Mouse (Mus musculus): ENCODE results near the gene Ccdc7a. TPM values are rescaled to one million over a fixed set of nuclear protein-coding genes. Genes with fewer than 3 reads are reported as not detected.

Gene Ccdc7a
- polyA plus RNA-seq, 1 experiment, result 0.02 TPM

DNA sequence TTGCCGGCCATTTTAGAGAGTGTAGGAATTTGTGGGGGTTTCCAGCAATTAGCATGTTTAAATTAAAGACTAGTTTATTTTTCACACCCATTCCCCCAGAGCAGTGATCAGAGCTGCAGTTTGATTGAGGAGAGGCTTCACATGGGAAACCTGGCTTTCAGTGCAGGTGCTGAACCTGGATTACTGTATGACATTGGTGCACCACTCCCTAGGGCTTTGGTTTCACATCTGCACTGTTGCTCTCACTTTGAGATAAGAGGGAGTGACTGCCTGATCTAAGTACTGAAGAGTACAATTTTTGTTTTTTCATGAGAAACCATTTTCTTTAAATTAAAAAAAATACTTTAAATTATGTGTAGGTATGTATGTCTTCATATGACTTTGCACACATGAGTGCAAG, 375.3 kb downstream of the Ccdc7a start:
- Histone ChIP-seq H3K4me1 (peaks cover 60% of the 10 kb centered on the region), H3K9me3 (no peaks in the 10 kb centered on the region), H3K36me3 (replicated peaks; ENCODE audit: low read length) (peaks cover 4% of the 10 kb centered on the region), H3K4me3 (replicated peaks) (peak overlapping the region; percentile 69), H3K27me3 (replicated peaks) (no peaks in the 10 kb centered on the region)
- TF ChIP-seq FLI1 (IDR thresholded peaks at IDR 0.05; ENCODE audit: low read length) (no peak), GATA1 (IDR thresholded peaks at IDR 0.05; ENCODE audit: borderline replicate concordance, low read length) (no peak)

DNA sequence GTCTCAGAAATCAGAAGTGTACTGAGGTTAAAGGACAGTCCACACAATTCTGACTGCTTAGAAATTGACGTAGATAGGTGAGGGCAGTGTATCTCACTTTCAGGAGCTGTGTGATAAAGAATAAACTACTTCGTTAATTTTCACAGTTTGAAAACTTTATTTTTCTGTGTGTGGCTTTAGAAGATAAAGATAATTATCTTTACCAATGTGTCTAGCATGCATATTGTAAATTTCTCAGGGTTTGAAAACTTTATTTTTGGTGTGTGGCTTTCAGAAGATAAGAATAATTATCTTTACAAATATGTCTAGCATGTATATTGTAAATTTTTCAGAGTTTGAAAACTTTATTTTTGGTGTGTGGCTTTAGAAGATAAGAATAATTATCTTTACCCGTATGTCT, 376.6 kb downstream of the Ccdc7a start:
- TF ChIP-seq FLI1 (IDR thresholded peaks at IDR 0.05; ENCODE audit: low read length), result no peak
- Histone ChIP-seq H3K36me3 (replicated peaks; ENCODE audit: low read length) (no peaks in the 10 kb centered on the region), H3K4me1 (peaks cover 59% of the 10 kb centered on the region), H3K4me3 (replicated peaks) (peak overlapping the region; percentile 39), H3K27me3 (replicated peaks) (no peaks in the 10 kb centered on the region), H3K9me3 (no peaks in the 10 kb centered on the region)

DNA sequence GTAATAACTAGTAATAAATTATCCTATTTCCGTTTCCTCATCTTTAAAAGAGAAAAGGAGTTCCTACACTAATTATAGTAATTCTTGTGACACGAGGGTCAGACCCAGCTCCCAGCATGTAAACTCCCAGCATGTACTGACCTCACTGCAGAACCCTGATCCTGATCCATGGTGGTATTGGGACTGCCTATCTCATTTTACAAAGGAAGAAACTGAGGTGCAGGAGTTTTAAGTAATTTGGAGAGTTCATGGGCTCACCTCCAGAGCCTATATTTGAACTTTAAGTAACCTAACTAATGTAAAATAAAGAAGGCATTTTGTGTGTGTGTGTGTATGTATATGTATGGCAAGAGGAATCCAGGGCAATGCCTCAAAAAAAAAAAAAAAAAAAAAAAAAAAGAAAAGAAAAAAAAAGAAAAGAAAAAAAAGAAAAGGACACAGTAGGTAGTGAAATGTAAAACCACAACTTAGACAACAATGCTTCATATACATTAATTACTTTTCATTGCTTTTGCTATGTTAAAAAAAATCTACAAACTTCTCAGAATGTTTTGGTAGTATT, 378.8 kb downstream of the Ccdc7a start:
- TF ChIP-seq FLI1 (IDR thresholded peaks at IDR 0.05; ENCODE audit: low read length) (no peak), GATA1 (IDR thresholded peaks at IDR 0.05; ENCODE audit: borderline replicate concordance, low read length) (no peak)
- no peaks in the 10 kb centered on the region for H3K9me3 ChIP-seq
- no peaks in the 10 kb centered on the region for H3K27me3 ChIP-seq (replicated peaks)
- H3K4me3 ChIP-seq (replicated peaks), result peak overlapping the region; percentile 97
- H3K36me3 ChIP-seq (replicated peaks; ENCODE audit: low read length), result no peaks in the 10 kb centered on the region
- peaks cover 52% of the 10 kb centered on the region for H3K4me1 ChIP-seq

DNA sequence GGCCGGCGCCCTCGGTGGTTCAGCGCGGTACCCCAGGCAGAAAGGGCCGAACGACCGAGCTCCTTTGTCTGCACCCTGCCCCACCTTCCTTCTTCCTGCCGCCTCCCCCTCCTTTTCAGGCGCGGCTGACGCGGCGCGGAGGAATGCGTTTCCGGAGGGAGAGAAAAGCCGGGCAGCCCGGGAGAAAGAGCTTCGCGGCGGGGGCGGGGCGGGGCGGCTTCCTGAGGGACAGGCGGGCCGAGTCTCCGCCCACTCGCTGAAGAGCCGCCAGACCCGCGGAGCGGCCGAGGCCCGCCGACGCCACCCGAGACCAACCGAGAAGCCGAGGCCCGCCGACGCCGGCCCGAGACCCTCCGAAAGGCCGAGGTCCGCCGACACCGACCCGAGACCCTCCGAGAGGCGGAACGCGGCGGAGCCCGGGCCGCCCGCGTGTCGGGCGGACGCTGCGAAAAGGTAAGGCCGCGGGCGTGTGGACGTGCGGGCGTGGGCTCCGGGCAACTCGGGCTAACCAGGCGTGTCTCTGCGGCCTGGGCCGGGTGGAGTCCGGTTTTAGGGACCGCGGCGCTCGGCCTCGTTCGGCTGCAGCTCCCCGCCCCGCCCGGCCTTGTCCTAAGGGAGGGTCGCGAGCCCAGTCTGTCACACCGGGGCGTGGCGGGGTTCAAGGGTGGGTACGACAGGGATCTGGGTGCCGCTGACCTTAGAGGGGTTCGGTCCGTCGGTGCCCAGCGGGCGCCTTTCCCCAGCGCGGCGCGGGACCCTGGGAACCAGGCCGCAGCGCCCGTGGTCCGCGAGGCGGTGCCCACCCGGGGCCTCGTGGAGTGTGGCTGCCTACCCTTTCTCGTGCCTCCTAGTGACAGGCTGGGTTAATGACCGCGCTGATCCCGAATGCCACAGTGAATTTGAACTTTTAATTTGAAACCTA, 379.5 kb downstream of the Ccdc7a start, which contains the start of gene Itgb1:
Gene Itgb1 (plus strand): TSS at position 148 of the 922 bp plus-strand sequence.
- peaks cover 55% of the 10 kb centered on the region for H3K4me1 ChIP-seq
- H3K27me3 ChIP-seq (replicated peaks), result no peaks in the 10 kb centered on the region
- H3K9me3 ChIP-seq, result no peaks in the 10 kb centered on the region
- no peak for TF ChIP-seq GATA1 (IDR thresholded peaks at IDR 0.05; ENCODE audit: borderline replicate concordance, low read length)
- peak; percentile 42; the same call in 1 of the 2 replicates for TF ChIP-seq FLI1 (IDR thresholded peaks at IDR 0.05; ENCODE audit: low read length)
- no peaks in the 10 kb centered on the region for H3K36me3 ChIP-seq (replicated peaks; ENCODE audit: low read length)
- H3K4me3 ChIP-seq (replicated peaks), result peak within 1 kb of the TSS; percentile 97

DNA sequence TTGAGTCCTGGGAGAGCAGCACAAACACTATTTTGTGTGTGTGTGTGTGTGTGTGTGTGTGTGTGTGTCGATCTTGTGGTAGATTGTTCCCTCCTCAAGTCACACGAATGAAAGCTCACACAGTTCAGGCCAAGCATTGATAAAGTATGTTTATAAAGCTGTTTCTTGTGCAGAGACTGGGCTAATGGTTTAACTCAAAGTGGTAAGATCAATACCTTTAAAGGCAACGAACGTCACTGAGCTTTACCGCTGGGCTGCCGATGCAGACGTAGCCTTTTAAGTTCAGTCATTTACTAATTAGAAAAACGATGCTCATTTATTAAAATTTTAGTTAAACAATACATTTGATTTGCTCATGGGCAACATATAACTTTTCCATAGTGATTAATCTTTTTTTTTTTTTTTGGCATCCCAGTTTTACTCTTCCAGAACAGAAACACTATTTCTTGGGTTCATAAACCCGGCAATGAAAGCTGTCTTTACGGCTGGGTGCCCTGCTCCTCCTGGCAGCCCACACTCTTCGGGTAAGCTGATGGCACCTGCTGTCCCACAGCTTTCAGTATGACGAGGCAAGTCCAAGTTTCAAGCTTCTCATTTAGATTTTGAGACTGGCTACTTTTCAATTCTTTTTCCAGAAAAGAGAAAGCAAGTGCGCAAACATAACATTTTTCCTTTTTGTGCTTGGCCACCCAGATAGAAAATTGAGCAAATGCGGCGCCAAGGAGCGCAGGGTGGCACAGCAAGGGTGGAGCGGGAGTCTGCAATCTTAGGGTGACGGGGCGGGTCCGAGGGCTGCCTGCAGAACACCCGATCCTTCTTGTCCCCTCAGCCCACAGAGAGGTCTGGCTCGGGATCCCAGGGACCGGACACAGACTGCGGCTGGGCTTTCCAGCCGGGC, 380.5 kb downstream of the Ccdc7a start:
- peaks cover 55% of the 10 kb centered on the region for H3K4me1 ChIP-seq
- no peaks in the 10 kb centered on the region for H3K9me3 ChIP-seq
- H3K4me3 ChIP-seq (replicated peaks), result peak overlapping the region; percentile 97
- no peaks in the 10 kb centered on the region for H3K27me3 ChIP-seq (replicated peaks)
- TF ChIP-seq FLI1 (IDR thresholded peaks at IDR 0.05; ENCODE audit: low read length) (no peak), GATA1 (IDR thresholded peaks at IDR 0.05; ENCODE audit: borderline replicate concordance, low read length) (no peak)
- H3K36me3 ChIP-seq (replicated peaks; ENCODE audit: low read length), result no peaks in the 10 kb centered on the region

Other genes with a start within 250 kb of the Ccdc7a start
- not detected in 2 replicates for gene Ccdc7b, start 1.6 kb upstream of the Ccdc7a start, polyA plus RNA-seq (2012; ENCODE audit: insufficient read depth, low replicate concordance)
- gene Gm10999, start 66.1 kb upstream of the Ccdc7a start, polyA plus RNA-seq (2012; ENCODE audit: insufficient read depth, low replicate concordance), result not detected in 2 replicates
- 0.26 TPM in 1 of 2 replicates, not detected in the other for gene 2610044O15Rik8, start 168.9 kb upstream of the Ccdc7a start, polyA plus RNA-seq (2012; ENCODE audit: insufficient read depth, low replicate concordance)

Measured in megakaryocyte, embryonic 14.5 days (primary cell).